Mouse (Mus musculus) left cerebral cortex, postnatal 14 days (tissue): ENCODE results near the gene Ythdc1. TPM values are rescaled to one million over a fixed set of nuclear protein-coding genes. Genes with fewer than 3 reads are reported as not detected.
A peak's percentile ranks its signal among the peaks of the same experiment; 100 is the strongest.
"Not testable (repeated sequence)": the region's sequence is repeated elsewhere in the genome, so short reads cannot be mapped to it uniquely, and the experiment has no call there.

Experiments used
- DNase-seq, 2 experiments: peaks; one replicate each; pipeline ENCODE4 v3.0.0; 2021 to 2022; ENCODE audit warnings: low spot score in 2 of 2, mixed read lengths in 1 of 2
- intact Hi-C: fragments of 180-260 bp; cut with DNase I; formaldehyde crosslinking; loops from one replicate; pipeline ENCODE4 v1.15.1; 2025
- long read RNA-seq, 2 experiments: library from polyadenylated mRNA; stranded (forward); transcript quantifications; one replicate each; pipeline ENCODE4 v2.0.0; 2021
- total RNA-seq, 2 experiments: library from RNA; stranded (reverse); gene quantifications; 2 replicates each; pipeline ENCODE4 v1.2.3; 2021

The Ythdc1 gene
- total RNA-seq: 10 to 100 TPM; 53.9 to 54.4 TPM
- long read RNA-seq, experiment 1, transcript Ythdc1-201 (17 exons, 2,960 nt): minor isoform, 6 of 39 reads
- long read RNA-seq, experiment 1, transcript Ythdc1-203 (17 exons, 3,269 nt): major isoform, 9 of 39 reads
- long read RNA-seq, experiment 1, partial matches to known transcripts: 6 of 39 reads
- long read RNA-seq, experiment 1, other reads (novel, unspliced or antisense): 14 of 39 reads
- long read RNA-seq, experiment 2, transcript Ythdc1-203 (17 exons, 3,269 nt): major isoform, 6 of 31 reads
- long read RNA-seq, experiment 2, partial matches to known transcripts: 3 of 31 reads
- long read RNA-seq, experiment 2, other reads (novel, unspliced or antisense): 16 of 31 reads

DNA sequence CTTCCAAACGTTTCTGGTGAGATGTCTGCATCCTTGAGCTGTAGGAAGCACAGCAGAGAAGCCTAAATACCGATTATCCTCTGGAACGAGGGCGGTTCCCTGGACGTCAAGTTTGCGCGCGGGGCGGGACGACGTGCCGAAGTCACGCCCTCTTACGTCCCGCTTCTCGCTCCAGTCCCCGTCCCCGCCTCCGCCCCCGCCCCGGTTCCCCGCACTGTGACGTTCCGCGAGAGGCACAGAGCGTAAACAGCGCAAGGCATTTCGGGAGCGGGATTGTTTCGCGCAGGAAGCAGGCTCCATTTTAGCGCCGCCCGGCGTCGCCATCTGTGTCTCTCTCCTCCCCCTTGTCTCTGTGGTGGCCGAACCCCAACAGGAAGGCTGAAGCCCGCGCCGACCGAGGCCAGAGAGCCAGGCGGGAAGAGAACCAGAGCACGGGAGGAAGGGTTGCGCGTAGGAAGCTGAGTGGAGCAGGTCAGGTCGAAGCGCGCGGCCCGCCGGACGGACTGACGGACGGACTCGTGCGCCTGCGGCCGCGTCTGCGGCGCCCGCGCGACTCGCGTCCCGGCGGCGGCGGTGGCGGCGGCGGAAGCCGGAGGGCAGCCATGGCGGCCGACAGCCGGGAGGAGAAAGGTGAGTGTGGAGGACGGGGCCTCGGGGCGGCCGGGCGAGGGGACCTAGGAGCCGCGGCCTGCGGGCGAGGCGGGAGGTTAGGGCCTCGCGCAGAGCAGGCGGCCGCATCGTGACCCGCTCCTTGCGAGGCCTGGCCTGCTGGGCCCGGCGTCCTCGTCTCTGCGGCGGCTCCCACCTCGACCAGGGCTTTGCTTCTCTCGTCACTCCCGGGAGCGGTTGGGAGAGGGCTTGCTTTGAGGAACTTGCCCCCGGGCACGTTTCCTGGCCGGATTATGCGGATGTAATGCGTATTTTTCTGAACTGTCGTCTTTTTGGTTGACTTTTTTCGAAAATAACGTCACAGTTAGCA lies at the start of gene Ythdc1:
TSS of gene Ythdc1 (plus strand) at position 260 of the 979 bp plus-strand sequence.
- peak; percentile 95 for DNase-seq
- intact Hi-C loops: loop anchor here (10.0 kb wide), 1 partner anchor 619 kb away; no protein-coding TSS in a partner anchor

DNA sequence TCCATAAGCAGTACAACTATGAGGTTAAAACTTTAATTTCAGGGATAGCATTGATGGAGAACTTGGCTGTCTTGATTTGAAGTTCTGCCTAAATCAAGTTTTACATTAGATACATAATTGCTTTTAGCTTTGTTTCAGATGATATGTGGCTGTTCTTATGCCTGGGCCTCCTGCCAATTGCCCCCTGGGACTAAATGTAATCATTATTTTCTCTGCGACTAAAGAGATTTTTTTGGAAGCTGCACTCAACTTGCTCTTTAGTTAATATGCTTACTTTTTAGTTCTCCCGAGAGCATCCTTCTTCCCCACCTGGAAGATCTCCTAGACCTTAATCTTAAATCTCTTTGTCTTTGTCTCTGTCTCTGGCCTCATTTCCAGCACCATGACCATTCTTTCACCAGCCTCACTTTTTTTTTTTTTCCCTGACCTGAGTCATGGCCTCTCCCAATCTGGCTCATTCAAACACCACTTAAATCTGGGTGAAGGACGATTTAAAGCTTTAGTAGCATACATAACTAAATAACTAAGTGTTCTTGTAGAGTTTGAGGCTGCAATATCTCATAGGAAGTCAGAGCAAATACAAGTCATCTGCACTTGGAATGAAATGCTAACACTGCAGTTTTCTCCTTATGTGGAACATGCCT lies 34.9 kb upstream of the Ythdc1 start:
- intact Hi-C loops: no loop called here
- no peak for DNase-seq

GRCm38 (mm10) chr5:86771010-86771409 lies 33.0 kb upstream of the Ythdc1 start:
- DNase-seq: no peak
- intact Hi-C loops: no loop called here

GRCm38 (mm10) chr5:86776941-86777340 lies 27.1 kb upstream of the Ythdc1 start:
- DNase-seq: no peak
- intact Hi-C loops: no loop called here

GRCm38 (mm10) chr5:86778471-86778870 lies 25.6 kb upstream of the Ythdc1 start:
- intact Hi-C loops: no loop called here
- DNase-seq: no peak

DNA sequence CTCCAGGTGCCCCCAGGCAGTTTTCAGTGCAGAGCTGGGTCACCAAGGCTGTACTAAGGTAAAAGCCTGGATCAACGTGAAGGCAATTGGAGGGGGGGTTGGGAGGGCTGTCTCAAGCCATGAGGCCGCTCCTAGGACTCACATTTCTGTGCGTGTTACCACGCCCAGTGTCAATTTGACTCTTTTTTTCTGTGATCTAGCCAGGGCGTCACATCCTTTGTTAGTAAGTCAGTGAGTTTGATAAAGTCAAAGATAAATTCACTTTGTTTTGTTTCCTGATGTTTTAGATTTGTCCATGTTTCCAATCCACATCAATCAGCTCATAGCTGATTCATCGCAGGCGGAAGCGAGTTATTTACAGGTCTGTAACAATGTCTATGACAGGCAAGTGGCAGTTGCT lies 21.0 kb upstream of the Ythdc1 start:
- intact Hi-C loops: no loop called here
- no peak for DNase-seq

DNA sequence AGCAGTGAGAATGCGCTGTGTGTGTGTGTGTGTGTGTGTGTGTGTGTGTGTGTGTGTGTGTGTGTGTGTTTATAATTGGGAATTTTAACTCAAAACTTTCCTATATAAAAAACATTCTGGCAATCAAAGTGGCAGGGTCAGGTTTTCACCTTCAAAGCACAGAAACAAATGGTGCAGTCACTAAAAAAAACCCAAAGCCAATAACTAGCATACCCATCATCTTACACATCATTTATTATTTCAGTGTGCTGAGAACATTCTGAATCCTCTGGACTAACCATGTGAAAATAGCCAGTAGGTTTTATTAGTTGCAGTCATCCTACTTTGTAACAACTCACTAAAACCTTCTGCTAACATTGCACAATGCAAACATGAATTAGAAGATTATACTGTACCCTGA lies 19.8 kb upstream of the Ythdc1 start:
- intact Hi-C loops: no loop called here
- no peak for DNase-seq

- DNase-seq: no peak
- intact Hi-C loops: no loop called here
Observed at GRCm38 (mm10) chr5:86786798-86787197, 17.2 kb upstream of the Ythdc1 start.

- intact Hi-C loops: no loop called here
- no peak for DNase-seq
Observed at GRCm38 (mm10) chr5:86789954-86790353, 14.1 kb upstream of the Ythdc1 start.

GRCm38 (mm10) chr5:86792249-86792648 lies 11.8 kb upstream of the Ythdc1 start:
- DNase-seq: no peak
- intact Hi-C loops: no loop called here

- DNase-seq: no peak
- intact Hi-C loops: no loop called here
Observed at GRCm38 (mm10) chr5:86792807-86793206, 11.2 kb upstream of the Ythdc1 start.

GRCm38 (mm10) chr5:86816795-86817194 lies 12.8 kb downstream of the Ythdc1 start:
- intact Hi-C loops: no loop called here

DNA sequence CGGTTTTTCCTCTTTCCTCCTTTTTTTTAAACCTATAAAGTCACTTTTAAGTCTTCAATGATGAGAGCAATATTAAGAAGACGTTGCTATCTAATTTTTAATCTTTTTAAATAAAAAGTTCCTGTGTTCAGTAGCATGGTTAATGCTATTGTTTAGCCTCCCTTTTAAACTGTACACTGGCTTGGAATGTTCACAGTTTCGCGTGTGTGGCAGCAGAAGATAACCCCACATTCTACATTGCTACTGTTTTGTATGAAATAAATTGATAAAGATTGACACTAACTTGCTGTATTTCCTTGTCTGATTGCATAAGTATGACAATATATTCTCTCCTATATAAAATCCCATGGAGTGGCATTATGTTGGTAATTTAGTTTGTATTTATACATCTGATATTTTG lies 32.4 kb downstream of the Ythdc1 start:
- DNase-seq, intact Hi-C loops: not testable (repeated sequence)

More at GRCm38 (mm10) chr5:86816795-86817194, 12.8 kb downstream of the Ythdc1 start:
- no peak for DNase-seq

GRCm38 (mm10) chr5:86838110-86838509 lies 34.1 kb downstream of the Ythdc1 start:
- no peak for DNase-seq
- intact Hi-C loops: no loop called here

GRCm38 (mm10) chr5:86839472-86839871 lies 35.5 kb downstream of the Ythdc1 start:
- no peak for DNase-seq
- intact Hi-C loops: no loop called here

- intact Hi-C loops: no loop called here
- no peak for DNase-seq
Observed at GRCm38 (mm10) chr5:86840207-86840606, 36.2 kb downstream of the Ythdc1 start.

GRCm38 (mm10) chr5:86841261-86841660 lies 37.2 kb downstream of the Ythdc1 start:
- DNase-seq, intact Hi-C loops: not testable (repeated sequence)

GRCm38 (mm10) chr5:86850104-86850503 lies 46.1 kb downstream of the Ythdc1 start:
- DNase-seq: peak; percentile 23 to 50
- intact Hi-C loops: loop anchor here (5.0 kb wide), 1 partner anchor 587 kb away; no protein-coding TSS in a partner anchor

DNA sequence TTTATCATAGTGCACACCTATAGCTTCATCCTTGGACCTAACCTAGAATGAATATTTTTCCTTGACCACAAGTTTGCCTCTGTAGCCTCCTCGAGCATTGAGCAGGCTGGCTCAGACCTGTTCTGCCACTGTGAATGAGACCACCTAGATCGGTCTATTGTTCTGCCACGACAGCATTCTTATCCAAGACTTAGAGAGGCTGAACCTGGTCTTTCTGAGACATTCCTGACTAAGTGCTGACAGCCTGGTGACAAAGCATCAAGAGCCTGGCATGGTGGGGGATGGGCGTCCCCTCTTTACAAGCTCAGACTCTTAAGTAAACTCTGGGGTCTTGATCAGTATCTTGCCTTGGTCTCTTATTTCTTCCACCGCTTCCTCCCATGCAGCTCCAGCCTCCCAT lies 47.6 kb downstream of the Ythdc1 start:
- intact Hi-C loops: loop anchor here (5.0 kb wide), 1 partner anchor 586 kb away; no protein-coding TSS in a partner anchor
- DNase-seq: no peak

DNA sequence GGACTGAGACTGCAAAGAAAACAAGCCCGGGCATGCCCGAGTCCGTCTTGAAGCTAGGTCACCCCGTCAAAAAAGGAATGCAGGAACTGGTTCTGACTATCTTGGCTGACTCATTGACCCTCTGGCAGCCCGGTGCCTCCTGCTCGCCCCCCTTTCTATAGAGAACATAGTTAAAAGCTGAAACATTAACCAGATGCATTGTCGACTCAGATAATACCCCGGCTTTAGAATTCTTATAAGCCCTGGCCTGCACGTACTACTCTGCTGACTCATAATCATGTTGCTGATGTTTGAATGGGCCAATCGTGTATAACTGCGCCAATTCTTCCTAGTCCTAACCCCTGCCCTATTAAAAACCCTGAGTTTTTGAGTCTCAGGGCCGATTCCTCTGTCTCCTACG lies 52.5 kb downstream of the Ythdc1 start:
- intact Hi-C loops, DNase-seq: not testable (repeated sequence)
